Mouse (Mus musculus) liver, embryonic 16.5 days (tissue): ENCODE results near the gene Slc25a10. TPM values are rescaled to one million over a fixed set of nuclear protein-coding genes. Genes with fewer than 3 reads are reported as not detected.
"Not testable (repeated sequence)": the region's sequence is repeated elsewhere in the genome, so short reads cannot be mapped to it uniquely, and the experiment has no call there.

Source experiments
- ATAC-seq: fragments of 200-750 bp; cut with Nextera tagmentation; 2 replicates; pipeline ENCODE4 v1.8.0; 2017; ENCODE audit warnings: low read depth, mild to moderate bottlenecking, moderate number of reproducible peaks, moderate library complexity
- H3K27ac ChIP-seq: fragments of 300-500 bp; sonication (generic); 2 replicates; pipeline ENCODE4 v1.5.1; 2014; ENCODE audit warnings: mild to moderate bottlenecking, low read length
- H3K27me3 ChIP-seq: fragments of 300-500 bp; sonication (generic); 2 replicates; pipeline ENCODE4 v1.6.1; 2014; ENCODE audit warnings: low read depth, low read length, mixed read lengths; ENCODE audit not compliant: control insufficient read depth, insufficient read depth
- H3K36me3 ChIP-seq: fragments of 300-500 bp; sonication (generic); 2 replicates; pipeline ENCODE4 v1.6.1; 2014; ENCODE audit warnings: mild to moderate bottlenecking; ENCODE audit not compliant: control insufficient read depth, insufficient read depth
- H3K4me1 ChIP-seq: fragments of 300-500 bp; sonication (generic); 2 replicates; pipeline ENCODE4 v1.6.1; 2014; ENCODE audit warnings: low read depth, low read length, mixed read lengths; ENCODE audit not compliant: control insufficient read depth
- H3K4me2 ChIP-seq: fragments of 300-500 bp; sonication (generic); 2 replicates; pipeline ENCODE4 v1.6.1; 2014; ENCODE audit warnings: low read depth, low read length, mixed read lengths
- H3K4me3 ChIP-seq: fragments of 300-500 bp; sonication (generic); 2 replicates; pipeline ENCODE4 v1.5.1; 2014; ENCODE audit warnings: low read depth, mild to moderate bottlenecking, low read length
- H3K9ac ChIP-seq: fragments of 300-500 bp; sonication (generic); 2 replicates; pipeline ENCODE4 v1.6.1; 2014; ENCODE audit warnings: low read depth, low read length
- H3K9me3 ChIP-seq: fragments of 300-500 bp; sonication (generic); replicated peaks from 2 replicates; pipeline ENCODE4 v1.6.1; 2016; ENCODE audit warnings: low read length; ENCODE audit not compliant: control insufficient read depth
- WGBS: fragments of 180-500 bp; shearing (Covaris S2); extraction: QIAGEN DNeasy Blood & Tissue Kit; methylation state at CpG from one replicate; pipeline ENCODE4 v1.1.7; 2014; ENCODE audit not compliant: insufficient replicate concordance; 5-methylcytosine and 5-hydroxymethylcytosine counted together
- polyA plus RNA-seq: library from polyadenylated mRNA; unstranded; fragments of >200 nt; fragmentation: Nextera tagmentation; extraction: Ambion mirVana; gene quantifications from 2 replicates; pipeline ENCODE4 v1.2.1, GENCODE M21; 2015

Gene Slc25a10
- polyA plus RNA-seq, 1 experiment from 2014 or later = 38.9 TPM

- no peak overlapping the region for H3K27ac ChIP-seq
- no peak overlapping the region for H3K4me2 ChIP-seq
- no peaks in the 10 kb centered on the region for H3K36me3 ChIP-seq
- WGBS = 59% methylated on average over 6 of the region's 6 CpGs
- H3K9ac ChIP-seq = no peak overlapping the region
- H3K4me1 ChIP-seq = peaks cover 25% of the 10 kb centered on the region
- H3K4me3 ChIP-seq = no peak overlapping the region
- no peaks in the 10 kb centered on the region for H3K27me3 ChIP-seq
- H3K9me3 ChIP-seq = no peaks in the 10 kb centered on the region
- ATAC-seq = no peak
Observed at GRCm38 (mm10) chr11:120512790-120513453, 21.3 kb downstream of the Slc25a10 start.

- not testable (repeated sequence) for H3K4me2 ChIP-seq, H3K4me3 ChIP-seq, H3K27ac ChIP-seq, H3K36me3 ChIP-seq, H3K9me3 ChIP-seq, H3K9ac ChIP-seq, ATAC-seq, H3K27me3 ChIP-seq
- 85% methylated on average over 2 of the region's 2 CpGs for WGBS
- peaks cover 33% of the 10 kb centered on the region for H3K4me1 ChIP-seq
Observed at GRCm38 (mm10) chr11:120514262-120514661, 22.6 kb downstream of the Slc25a10 start.

GRCm38 (mm10) chr11:120515611-120516010 lies 24.0 kb downstream of the Slc25a10 start:
- no peak overlapping the region for H3K4me3 ChIP-seq
- no peak overlapping the region for H3K27ac ChIP-seq
- H3K4me2 ChIP-seq = no peak overlapping the region
- no peaks in the 10 kb centered on the region for H3K9me3 ChIP-seq
- H3K4me1 ChIP-seq = peaks cover 31% of the 10 kb centered on the region
- ATAC-seq = peak; percentile 56
- H3K9ac ChIP-seq = no peak overlapping the region
- WGBS = 19% methylated on average over 17 of the region's 17 CpGs
- H3K36me3 ChIP-seq = no peaks in the 10 kb centered on the region
- no peaks in the 10 kb centered on the region for H3K27me3 ChIP-seq

- H3K4me2 ChIP-seq = no peak overlapping the region
- H3K9me3 ChIP-seq = no peaks in the 10 kb centered on the region
- peaks cover 32% of the 10 kb centered on the region for H3K4me1 ChIP-seq
- no peak overlapping the region for H3K27ac ChIP-seq
- no peak overlapping the region for H3K9ac ChIP-seq
- 61% methylated on average over 4 of the region's 4 CpGs for WGBS
- no peaks in the 10 kb centered on the region for H3K27me3 ChIP-seq
- H3K4me3 ChIP-seq = no peak overlapping the region
- no peaks in the 10 kb centered on the region for H3K36me3 ChIP-seq
- no peak for ATAC-seq
Observed at GRCm38 (mm10) chr11:120517147-120517546, 25.5 kb downstream of the Slc25a10 start.

GRCm38 (mm10) chr11:120518027-120518426 lies 26.4 kb downstream of the Slc25a10 start:
- Histone ChIP-seq H3K4me3 (no peak overlapping the region), H3K27me3 (no peaks in the 10 kb centered on the region), H3K9ac (no peak overlapping the region), H3K9me3 (no peaks in the 10 kb centered on the region), H3K36me3 (no peaks in the 10 kb centered on the region), H3K4me2 (no peak overlapping the region), H3K4me1 (peaks cover 32% of the 10 kb centered on the region), H3K27ac (peak overlapping the region; percentile 38; the same call in 1 of the 2 replicates)
- 40% methylated on average over 6 of the region's 6 CpGs for WGBS
- peak; percentile 30; the same call in 1 of the 2 replicates for ATAC-seq

GRCm38 (mm10) chr11:120518558-120518957 lies 26.9 kb downstream of the Slc25a10 start:
- Histone ChIP-seq H3K4me3 (no peak overlapping the region), H3K36me3 (no peaks in the 10 kb centered on the region), H3K4me1 (peaks cover 32% of the 10 kb centered on the region), H3K9ac (no peak overlapping the region), H3K27me3 (no peaks in the 10 kb centered on the region), H3K4me2 (no peak overlapping the region), H3K27ac (no peak overlapping the region), H3K9me3 (no peaks in the 10 kb centered on the region)
- ATAC-seq = peak; percentile 15; the same call in 1 of the 2 replicates
- WGBS = 46% methylated on average over 6 of the region's 6 CpGs

GRCm38 (mm10) chr11:120519738-120520137 lies 28.1 kb downstream of the Slc25a10 start:
- no peak overlapping the region for H3K4me3 ChIP-seq
- H3K9ac ChIP-seq = no peak overlapping the region
- H3K4me1 ChIP-seq = peaks cover 32% of the 10 kb centered on the region
- no peak overlapping the region for H3K4me2 ChIP-seq
- 27% methylated on average over 9 of the region's 9 CpGs for WGBS
- no peaks in the 10 kb centered on the region for H3K9me3 ChIP-seq
- H3K27me3 ChIP-seq = no peaks in the 10 kb centered on the region
- no peak for ATAC-seq
- H3K27ac ChIP-seq = no peak overlapping the region
- H3K36me3 ChIP-seq = no peaks in the 10 kb centered on the region

- H3K4me2 ChIP-seq = no peak overlapping the region
- peaks cover 30% of the 10 kb centered on the region for H3K4me1 ChIP-seq
- no peaks in the 10 kb centered on the region for H3K27me3 ChIP-seq
- H3K9me3 ChIP-seq = no peaks in the 10 kb centered on the region
- peak overlapping the region; percentile 2; the same call in 1 of the 2 replicates for H3K27ac ChIP-seq
- 60% methylated on average over 9 of the region's 9 CpGs for WGBS
- ATAC-seq = no peak
- H3K4me3 ChIP-seq = no peak overlapping the region
- H3K9ac ChIP-seq = no peak overlapping the region
- H3K36me3 ChIP-seq = no peaks in the 10 kb centered on the region
Observed at GRCm38 (mm10) chr11:120520498-120520897, 28.9 kb downstream of the Slc25a10 start.

GRCm38 (mm10) chr11:120520967-120521540 lies 29.4 kb downstream of the Slc25a10 start:
- Histone ChIP-seq H3K27ac (peak overlapping the region; percentile 81), H3K4me2 (no peak overlapping the region), H3K27me3 (no peaks in the 10 kb centered on the region), H3K36me3 (no peaks in the 10 kb centered on the region), H3K9me3 (no peaks in the 10 kb centered on the region), H3K9ac (no peak overlapping the region; the same call in 1 of the 2 replicates), H3K4me1 (peaks cover 25% of the 10 kb centered on the region), H3K4me3 (no peak overlapping the region)
- ATAC-seq = peak; percentile 81
- WGBS = 47% methylated on average over 5 of the region's 5 CpGs
